Mouse (Mus musculus): ENCODE measurements at regions not wholly inside any gene's neighbourhood (a gene's known extent, or its start where the extent isn't known, plus 50 kb on each side); places are given as distances from the start of the nearest gene placed in this dataset.

DNA sequence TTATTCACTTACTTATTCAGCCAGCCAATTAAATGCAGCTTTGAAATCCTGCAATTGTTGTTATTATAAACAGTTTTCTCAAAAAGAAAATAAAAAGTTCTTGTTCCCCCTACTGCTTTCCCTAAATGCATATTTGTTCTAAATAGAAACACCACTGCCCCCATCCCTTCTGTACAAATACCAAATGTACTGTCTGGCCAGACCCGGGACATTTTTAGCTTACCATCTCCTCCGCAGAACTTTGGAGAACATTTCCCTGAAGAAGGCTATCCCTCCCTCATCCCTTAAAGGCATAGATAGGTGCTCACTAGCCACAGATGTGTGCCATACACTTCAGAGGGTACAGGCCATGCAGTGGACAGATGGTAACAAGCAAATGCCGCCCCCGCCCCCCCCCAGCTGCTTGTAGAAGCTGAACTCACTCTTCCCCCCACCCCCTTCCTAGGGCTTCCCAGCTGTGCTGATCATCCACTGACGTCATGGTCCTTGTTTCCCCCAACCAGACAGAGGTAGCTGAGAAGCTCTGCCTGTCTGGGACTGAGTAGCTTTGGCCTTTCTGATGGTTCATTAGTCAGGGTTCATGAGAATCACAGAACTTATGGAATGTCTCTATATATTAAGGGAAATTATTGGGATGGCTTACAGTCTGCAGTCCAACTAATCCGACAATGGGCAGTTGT lies 98.9 kb upstream of the Rbpj start:
- no peak overlapping the region for H3K27ac ChIP-seq
- no peak overlapping the region for H3K4me3 ChIP-seq
- no peak for DNase-seq (ENCODE audit: low spot score in 2 of 2)
- TF ChIP-seq CTCF (conservative IDR thresholded peaks at IDR 0.05), result no peak

DNA sequence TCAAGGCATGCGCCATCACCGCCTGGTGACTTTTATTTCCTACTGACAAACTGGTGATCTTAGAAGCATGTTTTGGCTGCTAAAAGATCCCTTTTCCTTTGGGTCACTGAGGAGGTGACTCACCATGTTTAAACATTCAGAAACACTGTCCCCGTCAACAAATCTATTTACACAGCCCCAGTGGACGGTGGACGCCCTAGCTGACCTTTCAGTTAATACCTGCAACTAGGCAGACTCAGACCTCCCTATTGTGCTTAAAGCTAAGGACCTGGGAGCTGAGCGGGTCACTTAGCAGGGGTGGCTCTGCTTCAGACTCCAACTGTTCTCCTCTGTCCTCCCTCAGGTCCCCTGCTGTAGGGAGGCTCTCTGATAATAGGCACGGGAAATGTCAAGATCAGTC lies 95.7 kb upstream of the Rbpj start:
- no peak overlapping the region for H3K4me3 ChIP-seq
- no peak for TF ChIP-seq CTCF (conservative IDR thresholded peaks at IDR 0.05)
- H3K27ac ChIP-seq, result no peak overlapping the region
- DNase-seq (ENCODE audit: low spot score in 2 of 2), result no peak

DNA sequence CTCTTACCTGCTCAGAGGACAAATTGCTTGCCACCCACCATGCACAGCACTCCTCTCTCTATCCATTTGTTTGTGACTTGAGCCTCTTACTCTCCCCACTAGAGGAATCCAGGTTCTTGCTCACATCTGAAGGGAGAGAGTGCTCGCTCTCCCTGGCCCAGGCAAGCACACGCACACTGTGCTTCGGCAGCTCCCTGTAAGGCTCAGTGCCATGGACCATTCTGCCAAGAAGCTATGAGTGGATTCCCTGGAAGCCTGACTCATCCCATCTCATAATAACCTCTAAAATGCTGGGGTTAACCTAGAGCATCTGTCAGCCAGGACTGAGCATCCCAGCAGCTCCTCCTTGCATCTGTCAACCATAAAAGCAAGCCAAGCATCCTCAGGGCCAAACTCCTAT lies 94.3 kb upstream of the Rbpj start:
- TF ChIP-seq CTCF (conservative IDR thresholded peaks at IDR 0.05), result no peak
- no peak for DNase-seq (ENCODE audit: low spot score in 2 of 2)
- Histone ChIP-seq H3K27ac (no peak overlapping the region), H3K4me3 (no peak overlapping the region)

DNA sequence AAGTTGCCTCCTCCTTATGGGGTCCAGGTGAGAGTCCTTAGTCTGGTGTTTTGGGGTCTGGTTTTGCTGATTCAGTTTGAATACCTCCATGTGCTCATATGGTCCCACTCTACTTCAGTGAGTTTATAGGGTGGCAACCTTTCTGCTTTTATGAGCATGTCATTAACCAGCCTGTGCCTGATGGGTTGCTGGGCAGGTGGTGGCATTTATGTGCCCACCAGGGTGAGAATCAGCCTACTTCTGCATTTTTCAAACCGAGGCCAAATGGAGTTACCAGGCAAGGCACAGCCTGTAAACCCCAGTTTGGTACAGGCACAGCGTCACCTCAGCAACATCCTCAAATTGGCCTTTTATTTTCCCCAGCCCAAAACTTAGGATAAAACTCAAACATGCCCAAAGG lies 92.6 kb upstream of the Rbpj start:
- no peak for TF ChIP-seq CTCF (conservative IDR thresholded peaks at IDR 0.05)
- H3K4me3 ChIP-seq, result no peak overlapping the region
- DNase-seq (ENCODE audit: low spot score in 2 of 2), result no peak
- no peak overlapping the region for H3K27ac ChIP-seq

DNA sequence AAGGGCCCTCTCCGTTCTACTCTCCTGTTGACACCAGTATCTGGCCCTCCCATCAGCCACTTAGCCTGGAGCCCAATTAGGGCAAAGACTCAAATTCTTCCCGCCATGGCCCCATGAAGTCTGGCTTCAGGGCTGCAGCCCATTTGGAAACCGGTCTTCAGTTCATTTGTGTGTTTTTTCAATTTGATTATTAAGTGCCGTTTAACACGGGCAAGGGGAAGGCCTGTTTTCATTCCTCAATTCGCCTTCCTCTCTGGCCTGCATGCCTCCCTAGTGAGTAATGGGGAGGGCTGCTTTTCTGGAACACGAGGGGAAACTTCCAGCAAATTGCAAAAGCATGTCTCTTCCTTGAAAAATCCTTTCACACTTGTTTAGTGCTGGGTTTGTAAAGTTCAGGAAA lies 89.1 kb upstream of the Rbpj start:
- no peak for TF ChIP-seq CTCF (conservative IDR thresholded peaks at IDR 0.05)
- Histone ChIP-seq H3K27ac (no peak overlapping the region), H3K4me3 (no peak overlapping the region)
- no peak for DNase-seq (ENCODE audit: low spot score in 2 of 2)

DNA sequence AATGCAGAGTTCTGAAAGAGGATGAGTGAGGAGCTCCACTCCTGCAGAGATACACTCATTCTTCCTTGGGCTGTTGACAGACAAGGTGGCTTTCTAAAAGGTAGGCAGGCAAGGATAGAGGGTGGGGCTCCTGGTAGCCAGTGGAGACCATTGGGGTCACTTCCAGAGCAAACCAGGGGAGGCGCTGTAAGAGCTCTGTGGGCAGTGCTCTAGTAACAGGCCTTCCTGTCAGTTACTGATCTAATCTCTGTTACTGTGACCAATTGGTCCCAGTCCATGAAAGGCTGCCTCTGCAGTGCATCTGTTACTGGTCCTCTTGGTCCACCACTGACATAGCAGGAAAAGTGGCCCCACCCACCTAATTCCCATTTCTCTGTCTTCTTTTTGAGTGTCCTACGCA lies 88.3 kb upstream of the Rbpj start:
- no peak overlapping the region for H3K4me3 ChIP-seq
- no peak for TF ChIP-seq CTCF (conservative IDR thresholded peaks at IDR 0.05)
- DNase-seq (ENCODE audit: low spot score in 2 of 2), result no peak
- no peak overlapping the region for H3K27ac ChIP-seq

DNA sequence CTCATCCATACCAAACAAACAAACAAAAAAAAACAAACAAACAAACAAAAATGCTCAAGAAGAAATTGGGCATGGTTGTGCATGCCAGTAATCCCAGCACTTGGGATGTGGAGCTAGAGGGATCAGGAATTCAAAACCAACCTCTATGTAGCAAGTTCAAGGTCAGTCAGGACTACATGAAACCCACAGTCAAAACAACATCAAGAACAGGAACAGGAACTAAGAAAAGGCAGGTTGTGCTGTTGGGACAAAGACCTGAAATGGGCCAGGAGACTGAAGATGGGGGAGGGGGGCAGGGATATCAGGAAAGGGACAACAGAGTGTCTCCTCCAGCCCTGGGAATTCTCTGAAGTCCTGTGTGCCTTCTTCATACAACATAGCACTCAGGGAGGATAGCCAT lies 87.8 kb upstream of the Rbpj start:
- no peak for DNase-seq (ENCODE audit: low spot score in 2 of 2)
- TF ChIP-seq CTCF (conservative IDR thresholded peaks at IDR 0.05), result no peak
- H3K4me3 ChIP-seq, result no peak overlapping the region
- no peak overlapping the region for H3K27ac ChIP-seq

DNA sequence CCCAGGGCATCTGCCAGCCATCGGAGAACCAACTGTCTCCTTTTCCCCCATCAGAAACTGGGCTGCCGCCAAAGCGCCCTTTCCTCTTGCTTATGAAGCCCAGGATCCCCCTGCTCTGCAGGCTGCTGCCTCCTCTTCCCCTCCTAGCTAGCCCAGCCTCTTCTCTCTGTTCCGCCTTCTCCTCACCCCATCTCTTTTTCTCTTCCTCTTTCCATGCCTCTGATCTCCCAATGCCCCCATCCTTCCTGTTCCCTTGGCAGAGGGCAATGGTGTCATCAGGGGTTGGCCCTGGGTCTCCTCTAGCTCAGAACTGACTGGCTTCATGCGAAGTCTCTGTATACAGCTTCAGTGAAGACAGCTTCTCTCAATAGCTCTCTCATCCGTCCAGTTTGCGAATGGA lies 87.4 kb upstream of the Rbpj start:
- TF ChIP-seq CTCF (conservative IDR thresholded peaks at IDR 0.05), result no peak
- Histone ChIP-seq H3K4me3 (no peak overlapping the region), H3K27ac (no peak overlapping the region)
- DNase-seq (ENCODE audit: low spot score in 2 of 2), result no peak

DNA sequence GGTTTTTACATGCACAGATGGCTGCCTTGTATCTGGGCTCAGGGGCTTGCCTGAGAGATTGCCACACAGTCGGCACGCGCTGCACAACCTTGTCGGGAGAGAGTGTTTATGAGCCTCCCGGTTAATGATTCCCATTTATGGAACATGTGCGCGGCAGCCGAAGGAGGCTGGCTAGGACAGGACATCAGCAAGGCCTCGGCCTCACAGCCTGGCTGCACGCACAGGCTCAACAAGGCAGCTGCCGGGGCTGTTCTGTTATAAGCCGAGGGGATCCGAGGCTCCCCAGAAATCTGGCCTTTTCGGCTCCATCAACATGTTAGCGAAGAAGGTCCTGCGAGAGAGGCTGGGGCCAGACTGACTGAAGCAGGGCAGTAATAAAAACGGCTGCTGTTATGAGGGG lies 86.3 kb upstream of the Rbpj start:
- TF ChIP-seq CTCF (conservative IDR thresholded peaks at IDR 0.05), result no peak
- DNase-seq (ENCODE audit: low spot score in 2 of 2), result no peak
- Histone ChIP-seq H3K27ac (no peak overlapping the region), H3K4me3 (no peak overlapping the region)

DNA sequence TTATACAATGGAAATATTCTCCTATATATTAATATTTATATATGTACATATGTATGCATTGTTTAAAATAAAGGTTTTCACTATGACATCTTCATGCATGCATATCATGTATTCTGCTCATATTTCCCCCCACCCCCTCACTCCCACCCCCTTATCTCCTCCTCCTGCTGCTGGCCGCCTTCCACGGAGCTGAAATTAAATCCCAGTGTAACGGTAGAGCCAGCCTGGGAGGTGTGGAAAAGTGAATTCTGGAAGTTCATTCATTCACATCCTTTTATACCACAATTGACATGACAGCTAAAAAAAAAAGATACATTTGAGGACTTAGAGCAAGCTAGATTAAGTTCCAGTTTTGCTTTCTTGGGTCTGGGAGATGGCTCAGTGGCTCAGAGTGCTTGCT lies 85.7 kb upstream of the Rbpj start:
- DNase-seq (ENCODE audit: low spot score in 2 of 2), result no peak
- TF ChIP-seq CTCF (conservative IDR thresholded peaks at IDR 0.05), result no peak

DNA sequence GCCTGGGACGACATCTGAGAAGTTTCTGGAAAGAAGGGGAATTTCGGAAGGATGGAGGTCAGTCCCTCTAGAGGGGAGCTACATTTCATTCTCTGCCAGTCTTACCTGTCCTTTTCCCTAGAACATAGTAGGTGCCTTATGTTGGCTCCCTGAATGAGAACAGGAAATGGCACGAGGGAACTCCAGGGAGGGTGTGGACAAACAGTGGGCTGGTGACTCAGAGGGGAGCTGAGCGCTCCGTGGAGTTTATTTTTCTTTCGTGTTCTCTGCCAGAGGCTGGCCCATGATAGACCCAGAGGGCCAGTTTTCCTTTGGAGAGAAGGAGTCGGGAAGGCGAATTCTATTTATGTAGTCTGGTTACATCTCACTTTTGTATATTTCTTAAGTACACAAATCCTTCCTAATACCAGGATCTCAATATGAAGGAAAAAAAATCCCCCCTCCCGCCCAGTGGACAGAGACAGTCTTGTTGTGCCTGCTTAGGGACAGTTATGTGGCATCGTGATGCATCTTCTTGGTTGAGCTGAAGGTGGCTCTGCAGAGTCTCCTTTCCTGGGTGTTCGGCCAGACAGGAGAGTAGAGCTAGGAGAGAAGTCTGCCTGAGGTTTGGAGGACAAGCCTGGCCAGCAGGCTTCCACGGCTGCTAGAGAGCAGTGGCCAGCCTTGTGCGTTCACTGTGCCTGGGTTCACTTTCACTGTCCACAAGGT lies 84.3 kb upstream of the Rbpj start:
- DNase-seq (ENCODE audit: low spot score in 2 of 2), result peak in 1 of 2 experiments; percentile 13
- H3K27ac ChIP-seq, result no peak overlapping the region
- H3K4me3 ChIP-seq, result no peak overlapping the region
- peak; percentile 55 for TF ChIP-seq CTCF (conservative IDR thresholded peaks at IDR 0.05)

More for the DNA sequence above, 85.7 kb upstream of the Rbpj start:
- no peak overlapping the region for H3K27ac ChIP-seq
- H3K4me3 ChIP-seq, result no peak overlapping the region

DNA sequence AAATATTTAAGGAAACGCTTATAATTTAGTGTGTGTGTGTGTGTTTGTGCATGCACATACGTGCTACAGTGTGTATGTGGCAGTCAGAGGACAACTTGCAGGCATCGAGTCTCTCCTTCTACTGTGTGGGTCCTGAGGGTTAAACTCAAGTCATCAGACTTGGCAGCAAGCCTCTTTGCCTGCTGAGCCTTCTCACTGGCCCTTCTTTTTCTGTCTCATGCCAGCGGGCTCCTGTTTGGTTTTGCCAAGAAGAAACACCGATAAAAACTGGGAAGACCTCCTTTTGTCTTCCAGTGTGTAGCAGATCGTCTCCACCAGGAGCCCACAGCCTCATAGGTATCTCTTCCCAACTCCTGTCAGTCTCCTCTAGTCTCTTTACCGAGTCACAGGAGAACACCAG lies 81.9 kb upstream of the Rbpj start:
- no peak overlapping the region for H3K27ac ChIP-seq
- DNase-seq (ENCODE audit: low spot score in 2 of 2), result no peak
- no peak for TF ChIP-seq CTCF (conservative IDR thresholded peaks at IDR 0.05)
- no peak overlapping the region for H3K4me3 ChIP-seq

DNA sequence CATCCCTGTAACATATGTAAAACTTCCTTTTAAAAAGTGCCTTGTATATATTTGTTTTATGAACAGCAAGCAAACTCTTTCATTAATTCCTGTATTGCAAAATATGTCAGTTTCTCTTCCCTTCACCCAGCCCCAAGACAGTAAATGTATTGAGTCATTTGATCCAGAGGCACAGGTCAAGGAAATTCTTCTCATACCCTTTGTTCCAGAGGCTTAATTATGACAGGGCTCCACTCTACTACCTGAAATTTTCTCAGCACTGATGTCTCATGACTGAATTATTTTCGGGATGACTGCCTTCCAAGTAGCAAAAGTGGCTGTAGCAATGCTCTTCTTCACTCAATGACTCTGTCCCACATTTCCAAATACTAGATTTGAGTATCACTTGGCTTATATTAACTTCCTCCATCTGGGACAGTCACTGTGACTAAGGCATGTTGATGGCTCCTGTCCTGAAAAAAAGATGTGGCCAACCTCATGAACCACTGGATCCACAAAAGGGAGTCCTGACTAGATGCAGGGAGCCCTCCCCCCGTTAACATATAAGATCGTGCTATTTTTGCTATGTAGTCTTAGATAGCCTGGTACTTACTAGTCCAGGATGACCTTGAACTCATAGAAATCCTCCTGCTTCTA lies 80.3 kb upstream of the Rbpj start:
- Histone ChIP-seq H3K27ac (no peak overlapping the region), H3K4me3 (no peak overlapping the region)
- no peak for DNase-seq (ENCODE audit: low spot score in 2 of 2)
- no peak for TF ChIP-seq CTCF (conservative IDR thresholded peaks at IDR 0.05)

DNA sequence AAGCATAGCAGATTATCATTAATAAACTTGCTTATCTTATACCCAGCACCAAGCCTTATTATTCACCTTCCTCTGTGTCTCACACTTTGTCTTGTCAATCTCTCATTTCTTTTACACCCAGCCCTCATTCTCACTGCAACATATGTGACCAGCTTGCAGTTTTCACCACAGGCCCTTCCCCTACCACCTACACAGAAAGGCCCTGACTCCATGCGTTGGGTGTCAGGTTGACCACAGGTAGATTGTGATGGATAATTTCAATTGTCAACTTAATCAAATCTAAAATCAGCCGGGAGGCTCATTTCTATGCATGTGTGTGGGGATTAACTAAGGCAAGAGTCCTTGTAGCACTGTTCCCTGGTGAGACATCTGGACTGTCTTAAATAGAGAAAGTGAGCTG lies 72.4 kb upstream of the Rbpj start:
- no peak overlapping the region for H3K4me3 ChIP-seq
- TF ChIP-seq CTCF (conservative IDR thresholded peaks at IDR 0.05), result no peak
- no peak overlapping the region for H3K27ac ChIP-seq
- DNase-seq (ENCODE audit: low spot score in 2 of 2), result no peak
